Mouse (Mus musculus): ENCODE measurements around the gene Nfil3.

DNA sequence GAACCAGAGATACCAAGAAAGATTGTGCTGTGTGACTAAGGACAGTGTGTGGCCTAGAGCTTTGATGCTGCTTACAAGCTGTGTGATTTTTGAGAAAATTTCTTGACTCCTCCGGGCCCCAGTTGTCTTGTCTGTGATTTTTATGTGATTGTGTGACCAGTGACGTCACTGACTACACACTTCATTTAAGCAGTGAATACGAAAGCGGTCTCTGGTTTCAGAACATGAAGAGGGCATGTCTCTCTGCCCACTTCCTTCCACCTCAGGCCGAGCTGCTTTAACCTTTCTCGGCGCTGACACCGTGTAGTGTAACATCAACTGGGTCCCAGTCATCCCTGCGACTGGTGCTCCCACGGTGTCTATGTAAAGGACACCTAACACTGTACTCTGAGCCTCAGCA lies 17.7 kb upstream of the Nfil3 start:
- TF ChIP-seq NRF1 (IDR thresholded peaks at IDR 0.05; ENCODE audit: low read depth, low read length) (no peak), CTCF (conservative IDR thresholded peaks at IDR 0.05 in 1 of 2, IDR thresholded peaks at IDR 0.05 in 1 of 2; ENCODE audit: low read depth in 2 of 2, low read length in 2 of 2) (no peak), USF1 (IDR thresholded peaks at IDR 0.05; ENCODE audit: low read depth, low read length) (no peak), MAFK (IDR thresholded peaks at IDR 0.05; ENCODE audit: insufficient replicate concordance, low read length) (no peak), ZKSCAN1 (IDR thresholded peaks at IDR 0.05; ENCODE audit: borderline replicate concordance, low read depth, low read length) (no peak), POLR2A (IDR thresholded peaks at IDR 0.05; ENCODE audit: low read depth, low read length) (0 out of 2 replicates have a peak, but pooled peaks have one; percentile 37), MAZ (IDR thresholded peaks at IDR 0.05; ENCODE audit: low read depth, low read length) (no peak), BHLHE40 (IDR thresholded peaks at IDR 0.05; ENCODE audit: low read depth, low read length) (no peak), CHD1 (IDR thresholded peaks at IDR 0.05; ENCODE audit: low read depth, low read length) (no peak), PAX5 (IDR thresholded peaks at IDR 0.05; ENCODE audit: low read length) (no peak)
